Mouse (Mus musculus) lung, postnatal 0 days (tissue): ENCODE measurements at regions not wholly inside any gene's neighbourhood (a gene's known extent, or its start where the extent isn't known, plus 50 kb on each side); places are given as distances from the start of the nearest gene placed in this dataset.

Experiments
- CTCF ChIP-seq: IDR thresholded peaks from 2 replicates; pipeline ENCODE4 v1.5.1; 2016; ENCODE audit warnings: antibody characterized with exemption, mild to moderate bottlenecking
- EP300 ChIP-seq: IDR thresholded peaks from 2 replicates; pipeline ENCODE4 v1.6.1; 2016; ENCODE audit warnings: antibody characterized with exemption, mild to moderate bottlenecking, control low read depth

GRCm38 (mm10) chr15:60693751-60694500 is 159.7 kb downstream of the Fam84b start:
- TF ChIP-seq CTCF, result peak; percentile 58
- TF ChIP-seq EP300, result no peak
